In the genomic region with DNA sequence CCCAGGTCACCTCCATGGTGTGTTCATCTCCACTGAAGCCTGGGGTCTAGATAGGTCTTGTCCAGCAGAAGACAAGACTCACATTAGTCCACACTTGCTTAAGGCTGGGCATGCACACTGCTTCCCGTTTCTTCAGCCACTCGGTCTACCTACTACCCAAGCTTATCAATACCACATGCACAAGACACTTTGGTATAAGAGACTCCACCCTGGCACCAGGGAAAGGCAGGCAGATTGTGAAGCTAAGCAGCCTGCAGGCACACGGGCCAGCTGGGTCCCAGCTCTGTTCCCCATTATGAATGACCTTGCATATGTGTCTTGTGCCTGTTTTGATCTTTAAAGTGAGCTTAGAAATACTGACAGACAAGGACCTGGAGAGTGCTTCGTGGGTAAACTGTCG, we compare ENCODE assay signal across 25 mouse cellular contexts. TPM values are rescaled to one million over a fixed set of nuclear protein-coding genes. Genes with fewer than 3 reads are reported as not detected.
"Had no signal": no experiment of that assay in that cellular context is flagged by ENCODE, and none has a peak within 500 bp of the region (broad histone marks: within the 10 kb centered on the region; RNA-seq: fewer than 3 reads in every experiment).

No protein-coding gene starts in this region.

- H3K4me2 ChIP-seq: kidney, embryonic 15.5 days; limb, embryonic 13.5 days; liver, embryonic 12.5 days; liver, embryonic 15.5 days; lung, embryonic 15.5 days; midbrain, embryonic 13.5 days; neural tube, embryonic 12.5 days; stomach, embryonic 15.5 days had no signal

- DNase-seq: kidney, adult 2 months; kidney, postnatal 10 days; kidney, postnatal 36 days; liver; lung, adult 18-20 months; lung, postnatal 10 days; lung, postnatal 36 days; retina, postnatal 1 day; right cerebral cortex, postnatal 25 days; spleen, adult 18-20 months; thymus, postnatal 25 days had no signal

- ATAC-seq: intestine, postnatal 0 days; liver, embryonic 12.5 days; midbrain, embryonic 13.5 days had no signal

- H3K4me3 ChIP-seq: kidney, embryonic 15.5 days; limb, embryonic 10.5 days; limb, embryonic 13.5 days; liver, embryonic 12.5 days; liver, embryonic 15.5 days; lung, embryonic 15.5 days; midbrain, embryonic 13.5 days; neural tube, embryonic 12.5 days; stomach, embryonic 15.5 days had no signal

- H3K27me3 ChIP-seq: lung, embryonic 15.5 days; midbrain, embryonic 13.5 days; neural tube, embryonic 12.5 days; stomach, embryonic 15.5 days had no signal

- H3K9me3 ChIP-seq: kidney, embryonic 15.5 days; limb, embryonic 10.5 days; limb, embryonic 13.5 days; liver, embryonic 12.5 days; liver, embryonic 15.5 days; lung, embryonic 15.5 days; midbrain, embryonic 13.5 days; neural tube, embryonic 12.5 days; stomach, embryonic 15.5 days had no signal

- H3K27ac ChIP-seq: kidney, embryonic 15.5 days; limb, embryonic 10.5 days; limb, embryonic 13.5 days; liver, embryonic 12.5 days; liver, embryonic 15.5 days; lung, embryonic 15.5 days; midbrain, embryonic 13.5 days; neural tube, embryonic 12.5 days; stomach, embryonic 15.5 days had no signal

- H3K9ac ChIP-seq: kidney, embryonic 15.5 days; limb, embryonic 13.5 days; liver, embryonic 12.5 days; liver, embryonic 15.5 days; lung, embryonic 15.5 days; midbrain, embryonic 13.5 days; neural tube, embryonic 12.5 days; stomach, embryonic 15.5 days had no signal

- H3K36me3 ChIP-seq: kidney, embryonic 15.5 days; limb, embryonic 10.5 days; limb, embryonic 13.5 days; liver, embryonic 12.5 days; liver, embryonic 15.5 days; lung, embryonic 15.5 days; midbrain, embryonic 13.5 days; neural tube, embryonic 12.5 days; stomach, embryonic 15.5 days had no signal

RNA-seq across cellular contexts. Expression of a gene that starts 0.7 kb away (rescaled TPM):
- total RNA-seq: left cerebral cortex, adult 18-20 months; midbrain, postnatal 0 days; neutrophil, adult 5-6 weeks had no signal
- polyA plus RNA-seq: limb, embryonic 10.5 days; limb, embryonic 13.5 days; lung, embryonic 15.5 days; midbrain, embryonic 13.5 days; thymus, postnatal 0 days had no signal
